Mouse (Mus musculus) heart, embryonic 14.5 days (tissue): ENCODE measurements around the gene Ltbp1. TPM values are rescaled to one million over a fixed set of nuclear protein-coding genes. Genes with fewer than 3 reads are reported as not detected.

Experiments used
- ATAC-seq: fragments of 200-750 bp; cut with Nextera tagmentation; 2 replicates; pipeline ENCODE4 v1.8.0; 2017; ENCODE audit warnings: low read depth, moderate TSS enrichment; ENCODE audit not compliant: insufficient number of reproducible peaks, insufficient read depth, low FRiP score
- H3K27ac ChIP-seq, 2 experiments: fragments of 200-500 bp in 1 of 2; fragments of 300-500 bp in 1 of 2; sonication (generic) in 1 of 2; replicated peaks in 1 of 2; 2 replicates each; pipeline ENCODE4 v1.5.1; 2012 to 2014; ENCODE audit warnings: low read depth in 2 of 2, low read length in 2 of 2, control low read depth in 1 of 2, mild to moderate bottlenecking in 1 of 2, mixed read lengths in 1 of 2; ENCODE audit not compliant: control insufficient read depth in 1 of 2, insufficient read depth in 1 of 2
- H3K27me3 ChIP-seq: fragments of 300-500 bp; sonication (generic); 2 replicates; pipeline ENCODE4 v1.6.1; 2014; ENCODE audit warnings: mild to moderate bottlenecking, low read length, control low read depth; ENCODE audit not compliant: control insufficient read depth, insufficient read depth
- H3K36me3 ChIP-seq: fragments of 300-500 bp; sonication (generic); 2 replicates; pipeline ENCODE4 v1.6.1; 2014; ENCODE audit warnings: mild to moderate bottlenecking, control low read depth, low read length, mixed read lengths; ENCODE audit not compliant: control insufficient read depth, insufficient read depth
- H3K4me1 ChIP-seq, 2 experiments: fragments of 200-500 bp in 1 of 2; fragments of 300-500 bp in 1 of 2; sonication (generic) in 1 of 2; 2 replicates each; pipeline ENCODE4 v1.6.1; 2012 to 2014; ENCODE audit warnings: low read length in 2 of 2, control low read depth in 1 of 2, mixed read lengths in 1 of 2; ENCODE audit not compliant: control insufficient read depth in 2 of 2, insufficient read depth in 2 of 2
- H3K4me2 ChIP-seq: fragments of 300-500 bp; sonication (generic); 2 replicates; pipeline ENCODE4 v1.6.1; 2014; ENCODE audit warnings: mild to moderate bottlenecking, low read length
- H3K4me3 ChIP-seq, 2 experiments: fragments of 200-500 bp in 1 of 2; fragments of 300-500 bp in 1 of 2; sonication (generic) in 1 of 2; 2 replicates each; pipeline ENCODE4 v1.5.1; 2012 to 2014; ENCODE audit warnings: low read length in 2 of 2, mild to moderate bottlenecking in 2 of 2, control low read depth in 1 of 2, low read depth in 1 of 2, moderate library complexity in 1 of 2; ENCODE audit not compliant: control insufficient read depth in 1 of 2, insufficient read depth in 1 of 2
- H3K9ac ChIP-seq: fragments of 300-500 bp; sonication (generic); 2 replicates; pipeline ENCODE4 v1.6.1; 2014; ENCODE audit warnings: mild to moderate bottlenecking, low read length
- H3K9me3 ChIP-seq: fragments of 300-500 bp; sonication (generic); 2 replicates; pipeline ENCODE4 v1.6.1; 2016; ENCODE audit warnings: low read length, control low read depth; ENCODE audit not compliant: control insufficient read depth
- WGBS: fragments of 180-500 bp; shearing (Covaris S2); extraction: QIAGEN DNeasy Blood & Tissue Kit; methylation state at CpG from one replicate; pipeline ENCODE4 v1.1.7; 2014; 5-methylcytosine and 5-hydroxymethylcytosine counted together
- polyA plus RNA-seq: library from polyadenylated mRNA; unstranded; fragments of >200 nt; fragmentation: Nextera tagmentation; extraction: Ambion mirVana; gene quantifications from 2 replicates; pipeline ENCODE4 v1.2.1, GENCODE M21; 2014

Ltbp1 gene
- polyA plus RNA-seq, 1 experiment from 2014 or later, result 38.1 TPM

- Histone ChIP-seq H3K4me1 (peaks cover 6 to 15% of the 10 kb centered on the region in 2 experiments), H3K4me3 (peak overlapping the region; percentile 11 to 18; a peak in 3 of 4 replicates), H3K36me3 (no peaks in the 10 kb centered on the region), H3K4me2 (peak overlapping the region; percentile 39), H3K9me3 (no peaks in the 10 kb centered on the region), H3K27me3 (no peaks in the 10 kb centered on the region), H3K27ac (no peak overlapping the region), H3K9ac (0 out of 2 replicates have a peak overlapping the region, but pooled peaks have one; percentile 66)
- ATAC-seq, result no peak
- 34% methylated on average over 5 of the region's 5 CpGs for WGBS
Measured at GRCm38 (mm10) chr17:75438162-75438561, 432.8 kb downstream of the Ltbp1 start.

GRCm38 (mm10) chr17:75439062-75439461, 433.7 kb downstream of the Ltbp1 start:
- no peak overlapping the region for H3K4me3 ChIP-seq
- H3K36me3 ChIP-seq, result no peaks in the 10 kb centered on the region
- H3K9ac ChIP-seq, result no peak overlapping the region
- 82% methylated on average over 14 of the region's 14 CpGs for WGBS
- H3K27ac ChIP-seq, result no peak overlapping the region
- H3K27me3 ChIP-seq, result no peaks in the 10 kb centered on the region
- H3K4me2 ChIP-seq, result no peak overlapping the region
- H3K4me1 ChIP-seq, result peaks cover 8 to 19% of the 10 kb centered on the region in 2 experiments
- no peak for ATAC-seq
- H3K9me3 ChIP-seq, result no peaks in the 10 kb centered on the region

- H3K27ac ChIP-seq, result 0 out of 4 replicates have a peak overlapping the region, but pooled peaks of 1 of the 2 experiments have one; percentile 51
- H3K9ac ChIP-seq, result no peak overlapping the region
- H3K9me3 ChIP-seq, result no peaks in the 10 kb centered on the region
- H3K4me1 ChIP-seq, result peaks cover 8 to 12% of the 10 kb centered on the region in 2 experiments
- ATAC-seq, result no peak
- no peaks in the 10 kb centered on the region for H3K27me3 ChIP-seq
- no peaks in the 10 kb centered on the region for H3K36me3 ChIP-seq
- no peak overlapping the region for H3K4me3 ChIP-seq
- H3K4me2 ChIP-seq, result no peak overlapping the region
- 61% methylated on average over 7 of the region's 7 CpGs for WGBS
Measured at GRCm38 (mm10) chr17:75440619-75441018, 435.3 kb downstream of the Ltbp1 start.

- H3K4me2 ChIP-seq, result no peak overlapping the region
- no peak overlapping the region for H3K4me3 ChIP-seq
- H3K27ac ChIP-seq, result peak overlapping the region; percentile 38 to 51; a peak in 2 of 4 replicates
Measured at GRCm38 (mm10) chr17:75441260-75441830, 436.0 kb downstream of the Ltbp1 start.

More at GRCm38 (mm10) chr17:75441260-75441830, 436.0 kb downstream of the Ltbp1 start:
- H3K9ac ChIP-seq, result no peak overlapping the region
- H3K4me1 ChIP-seq, result peaks cover 8 to 12% of the 10 kb centered on the region in 2 experiments
- ATAC-seq, result no peak
- 77% methylated on average over 5 of the region's 5 CpGs for WGBS
- H3K27me3 ChIP-seq, result no peaks in the 10 kb centered on the region
- no peaks in the 10 kb centered on the region for H3K9me3 ChIP-seq
- H3K36me3 ChIP-seq, result no peaks in the 10 kb centered on the region
